Mouse (Mus musculus): ENCODE results near the gene Ptprn2. TPM values are rescaled to one million over a fixed set of nuclear protein-coding genes. Genes with fewer than 3 reads are reported as not detected.

Gene Ptprn2
- polyA plus RNA-seq, 1 experiment from 2014 or later = 15.8 TPM

GRCm38 (mm10) chr12:116803331-116803730 lies 317.8 kb downstream of the Ptprn2 start:
- DNase-seq = no peak
- Histone ChIP-seq H3K9ac (replicated peaks; ENCODE audit: low read length) (no peak overlapping the region), H3K4me2 (ENCODE audit: low read length) (no peak overlapping the region), H3K27ac (replicated peaks; ENCODE audit: low read depth, low read length) (no peak overlapping the region), H3K27me3 (ENCODE audit: control insufficient read depth, insufficient read depth, low read length) (no peaks in the 10 kb centered on the region), H3K4me3 (replicated peaks; ENCODE audit: low read depth, low read length) (no peak overlapping the region), H3K36me3 (ENCODE audit: control insufficient read depth, insufficient read depth, low read length) (no peaks in the 10 kb centered on the region), H3K4me1 (ENCODE audit: control insufficient read depth, insufficient read depth, low read length) (peaks cover 16% of the 10 kb centered on the region), H3K9me3 (ENCODE audit: control insufficient read depth, low read length) (no peaks in the 10 kb centered on the region)
- 92% methylated on average over 5 of the region's 5 CpGs for WGBS
- ATAC-seq (ENCODE audit: low FRiP score, low TSS enrichment) = no peak

- Histone ChIP-seq H3K9ac (replicated peaks; ENCODE audit: low read length) (no peak overlapping the region), H3K36me3 (ENCODE audit: control insufficient read depth, insufficient read depth, low read length) (no peaks in the 10 kb centered on the region), H3K4me3 (replicated peaks; ENCODE audit: low read depth, low read length) (no peak overlapping the region), H3K4me2 (ENCODE audit: low read length) (no peak overlapping the region), H3K27me3 (ENCODE audit: control insufficient read depth, insufficient read depth, low read length) (no peaks in the 10 kb centered on the region), H3K27ac (replicated peaks; ENCODE audit: low read depth, low read length) (peak overlapping the region; percentile 50; the same call in 1 of the 2 replicates), H3K4me1 (ENCODE audit: control insufficient read depth, insufficient read depth, low read length) (peaks cover 16% of the 10 kb centered on the region), H3K9me3 (ENCODE audit: control insufficient read depth, low read length) (no peaks in the 10 kb centered on the region)
- ATAC-seq (ENCODE audit: low FRiP score, low TSS enrichment) = no peak
- DNase-seq = no peak
- 78% methylated on average over 2 of the region's 2 CpGs for WGBS
Observed at GRCm38 (mm10) chr12:116804712-116805111, 319.2 kb downstream of the Ptprn2 start.

- WGBS = 68% methylated on average over 2 of the region's 2 CpGs
- no peaks in the 10 kb centered on the region for H3K36me3 ChIP-seq (ENCODE audit: control insufficient read depth, insufficient read depth, low read length)
- no peaks in the 10 kb centered on the region for H3K27me3 ChIP-seq (ENCODE audit: control insufficient read depth, insufficient read depth, low read length)
- H3K4me1 ChIP-seq (ENCODE audit: control insufficient read depth, insufficient read depth, low read length) = peaks cover 16% of the 10 kb centered on the region
- no peak overlapping the region for H3K4me3 ChIP-seq (replicated peaks; ENCODE audit: low read depth, low read length)
- no peaks in the 10 kb centered on the region for H3K9me3 ChIP-seq (ENCODE audit: control insufficient read depth, low read length)
- DNase-seq (peak; percentile 58), ATAC-seq (ENCODE audit: low FRiP score, low TSS enrichment) (no peak; the same call in 1 of the 2 replicates)
- H3K27ac ChIP-seq (replicated peaks; ENCODE audit: low read depth, low read length) = peak overlapping the region; percentile 50
- H3K4me2 ChIP-seq (ENCODE audit: low read length) = no peak overlapping the region
- H3K9ac ChIP-seq (replicated peaks; ENCODE audit: low read length) = no peak overlapping the region
Observed at GRCm38 (mm10) chr12:116805129-116805809, 319.7 kb downstream of the Ptprn2 start.

GRCm38 (mm10) chr12:116806089-116806488 lies 320.6 kb downstream of the Ptprn2 start:
- WGBS = 92% methylated on average over 2 of the region's 2 CpGs
- peak; percentile 8 for DNase-seq
- H3K27me3 ChIP-seq (ENCODE audit: control insufficient read depth, insufficient read depth, low read length) = no peaks in the 10 kb centered on the region
- H3K4me2 ChIP-seq (ENCODE audit: low read length) = no peak overlapping the region
- no peak overlapping the region for H3K9ac ChIP-seq (replicated peaks; ENCODE audit: low read length)
- H3K9me3 ChIP-seq (ENCODE audit: control insufficient read depth, low read length) = no peaks in the 10 kb centered on the region
- H3K36me3 ChIP-seq (ENCODE audit: control insufficient read depth, insufficient read depth, low read length) = no peaks in the 10 kb centered on the region
- peak overlapping the region; percentile 50 for H3K27ac ChIP-seq (replicated peaks; ENCODE audit: low read depth, low read length)
- no peak for ATAC-seq (ENCODE audit: low FRiP score, low TSS enrichment)
- H3K4me1 ChIP-seq (ENCODE audit: control insufficient read depth, insufficient read depth, low read length) = peaks cover 16% of the 10 kb centered on the region
- H3K4me3 ChIP-seq (replicated peaks; ENCODE audit: low read depth, low read length) = no peak overlapping the region

GRCm38 (mm10) chr12:116813012-116813411 lies 327.5 kb downstream of the Ptprn2 start:
- H3K36me3 ChIP-seq (ENCODE audit: control insufficient read depth, insufficient read depth, low read length) = no peaks in the 10 kb centered on the region
- no peaks in the 10 kb centered on the region for H3K4me1 ChIP-seq (ENCODE audit: control insufficient read depth, insufficient read depth, low read length)
- ATAC-seq (ENCODE audit: low FRiP score, low TSS enrichment) = no peak
- DNase-seq = peak; percentile 15
- no peak overlapping the region for H3K4me3 ChIP-seq (replicated peaks; ENCODE audit: low read depth, low read length)
- 52% methylated on average over 5 of the region's 5 CpGs for WGBS
- H3K9ac ChIP-seq (replicated peaks; ENCODE audit: low read length) = no peak overlapping the region
- no peaks in the 10 kb centered on the region for H3K27me3 ChIP-seq (ENCODE audit: control insufficient read depth, insufficient read depth, low read length)
- H3K9me3 ChIP-seq (ENCODE audit: control insufficient read depth, low read length) = no peaks in the 10 kb centered on the region
- H3K27ac ChIP-seq (replicated peaks; ENCODE audit: low read depth, low read length) = no peak overlapping the region
- H3K4me2 ChIP-seq (ENCODE audit: low read length) = no peak overlapping the region

- Histone ChIP-seq H3K27ac (replicated peaks; ENCODE audit: low read depth, low read length) (no peak overlapping the region), H3K4me1 (ENCODE audit: control insufficient read depth, insufficient read depth, low read length) (no peaks in the 10 kb centered on the region), H3K4me2 (ENCODE audit: low read length) (no peak overlapping the region), H3K9me3 (ENCODE audit: control insufficient read depth, low read length) (no peaks in the 10 kb centered on the region), H3K4me3 (replicated peaks; ENCODE audit: low read depth, low read length) (no peak overlapping the region), H3K9ac (replicated peaks; ENCODE audit: low read length) (no peak overlapping the region), H3K36me3 (ENCODE audit: control insufficient read depth, insufficient read depth, low read length) (no peaks in the 10 kb centered on the region), H3K27me3 (ENCODE audit: control insufficient read depth, insufficient read depth, low read length) (no peaks in the 10 kb centered on the region)
- DNase-seq (no peak), ATAC-seq (ENCODE audit: low FRiP score, low TSS enrichment) (no peak)
- 93% methylated on average over 2 of the region's 2 CpGs for WGBS
Observed at GRCm38 (mm10) chr12:116819836-116820235, 334.3 kb downstream of the Ptprn2 start.

GRCm38 (mm10) chr12:116823341-116823740 lies 337.8 kb downstream of the Ptprn2 start:
- WGBS = 79% methylated on average over 3 of the region's 3 CpGs
- Histone ChIP-seq H3K4me3 (replicated peaks; ENCODE audit: low read depth, low read length) (no peak overlapping the region), H3K27me3 (ENCODE audit: control insufficient read depth, insufficient read depth, low read length) (no peaks in the 10 kb centered on the region), H3K4me2 (ENCODE audit: low read length) (no peak overlapping the region), H3K36me3 (ENCODE audit: control insufficient read depth, insufficient read depth, low read length) (no peaks in the 10 kb centered on the region), H3K27ac (replicated peaks; ENCODE audit: low read depth, low read length) (no peak overlapping the region), H3K9me3 (ENCODE audit: control insufficient read depth, low read length) (no peaks in the 10 kb centered on the region), H3K4me1 (ENCODE audit: control insufficient read depth, insufficient read depth, low read length) (peaks cover 3% of the 10 kb centered on the region; the same call in 1 of the 2 replicates), H3K9ac (replicated peaks; ENCODE audit: low read length) (no peak overlapping the region)
- DNase-seq = no peak
- no peak; the same call in 1 of the 2 replicates for ATAC-seq (ENCODE audit: low FRiP score, low TSS enrichment)

- H3K4me2 ChIP-seq (ENCODE audit: low read length) = no peak overlapping the region
- H3K4me1 ChIP-seq (ENCODE audit: control insufficient read depth, insufficient read depth, low read length) = peaks cover 10% of the 10 kb centered on the region
- H3K4me3 ChIP-seq (replicated peaks; ENCODE audit: low read depth, low read length) = no peak overlapping the region
- no peak overlapping the region for H3K9ac ChIP-seq (replicated peaks; ENCODE audit: low read length)
- ATAC-seq (ENCODE audit: low FRiP score, low TSS enrichment) (no peak), DNase-seq (peak; percentile 61)
- H3K36me3 ChIP-seq (ENCODE audit: control insufficient read depth, insufficient read depth, low read length) = no peaks in the 10 kb centered on the region
- H3K27ac ChIP-seq (replicated peaks; ENCODE audit: low read depth, low read length) = 0 out of 2 replicates have a peak overlapping the region, but pooled peaks have one; percentile 8
- H3K9me3 ChIP-seq (ENCODE audit: control insufficient read depth, low read length) = no peaks in the 10 kb centered on the region
- H3K27me3 ChIP-seq (ENCODE audit: control insufficient read depth, insufficient read depth, low read length) = no peaks in the 10 kb centered on the region
- 30% methylated on average over 7 of the region's 7 CpGs for WGBS
Observed at GRCm38 (mm10) chr12:116827748-116828147, 342.2 kb downstream of the Ptprn2 start.

GRCm38 (mm10) chr12:116838611-116839192 lies 353.2 kb downstream of the Ptprn2 start:
- Histone ChIP-seq H3K27ac (replicated peaks; ENCODE audit: low read depth, low read length) (no peak overlapping the region), H3K4me3 (replicated peaks; ENCODE audit: low read depth, low read length) (no peak overlapping the region), H3K4me2 (ENCODE audit: low read length) (no peak overlapping the region), H3K4me1 (ENCODE audit: control insufficient read depth, insufficient read depth, low read length) (0 out of 2 replicates have a peak, but pooled peaks cover 3% of the 10 kb centered on the region), H3K9me3 (ENCODE audit: control insufficient read depth, low read length) (0 out of 2 replicates have a peak, but pooled peaks cover 4% of the 10 kb centered on the region), H3K36me3 (ENCODE audit: control insufficient read depth, insufficient read depth, low read length) (no peaks in the 10 kb centered on the region), H3K9ac (replicated peaks; ENCODE audit: low read length) (no peak overlapping the region), H3K27me3 (ENCODE audit: control insufficient read depth, insufficient read depth, low read length) (no peaks in the 10 kb centered on the region)
- 80% methylated on average over 3 of the region's 3 CpGs for WGBS
- DNase-seq (no peak), ATAC-seq (ENCODE audit: low FRiP score, low TSS enrichment) (no peak)
